Mouse (Mus musculus) cortical plate, adult 2 months (tissue): ENCODE results near the gene Gm826.

Experiments used
- CTCF ChIP-seq: fragments of 200-500 bp; IDR thresholded peaks from 2 replicates; pipeline ENCODE4 v1.5.1; 2011; ENCODE audit warnings: mild to moderate bottlenecking, control low read depth, low read length; ENCODE audit not compliant: insufficient read depth; ENCODE audit errors: extremely low read depth
- POLR2A ChIP-seq: fragments of 200-500 bp; IDR thresholded peaks from 2 replicates; pipeline ENCODE4 v1.6.1; 2011; ENCODE audit warnings: mild to moderate bottlenecking, low read length, control low read depth; ENCODE audit not compliant: insufficient read depth; ENCODE audit errors: extremely low read depth

DNA sequence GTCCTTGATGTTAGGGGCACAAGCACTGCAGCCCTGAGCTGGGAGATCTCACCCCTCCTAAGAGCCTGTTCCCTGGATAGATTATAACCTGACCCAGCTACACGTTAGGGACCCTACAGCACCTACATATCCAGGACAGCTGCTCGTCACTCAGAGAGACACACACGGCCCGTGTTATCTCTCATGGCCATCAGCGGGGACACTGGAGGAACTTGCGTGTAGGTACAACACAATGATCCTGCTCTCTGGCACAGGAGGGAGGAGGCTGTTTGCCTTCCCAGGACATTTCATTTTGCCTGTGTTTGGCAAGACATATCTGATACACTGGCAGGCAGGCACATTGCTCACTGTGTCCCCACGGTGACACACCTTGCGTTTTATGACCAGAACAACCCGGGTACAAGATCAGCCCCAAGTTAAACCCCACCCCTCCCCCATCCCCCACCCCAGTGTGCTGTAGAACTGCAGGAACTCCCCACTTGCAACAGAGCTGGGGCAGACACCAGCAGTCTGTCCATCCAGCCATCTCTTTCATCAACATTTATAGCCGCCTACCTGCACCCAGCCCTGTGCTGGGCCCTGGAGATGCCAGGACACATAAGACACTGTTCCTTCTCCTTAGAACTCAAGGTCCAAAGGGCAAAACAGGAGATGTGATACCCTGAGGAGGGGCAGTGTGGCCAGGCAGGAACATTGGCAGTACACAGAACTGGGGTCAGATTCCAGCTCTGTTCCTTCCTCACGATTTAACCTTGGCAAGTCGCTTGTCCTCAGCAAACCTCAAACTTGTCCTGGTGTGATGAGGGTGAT lies 1.2 kb downstream of the Gm826 start:
- TF ChIP-seq CTCF = no peak
- no peak for TF ChIP-seq POLR2A
